Comparison of ENCODE assay signal across 19 mouse cellular contexts in genomic region chr17:34317275-34317674, GRCm38 (mm10). TPM values are rescaled to one million over a fixed set of nuclear protein-coding genes. Genes with fewer than 3 reads are reported as not detected.
"Had no signal": no experiment of that assay in that cellular context is flagged by ENCODE, and none has a peak within 500 bp of the region (broad histone marks: within the 10 kb centered on the region; RNA-seq: fewer than 3 reads in every experiment).

No protein-coding gene starts in this region.

- H3K27ac ChIP-seq: midbrain, embryonic 13.5 days; midbrain, embryonic 15.5 days; neural tube, embryonic 12.5 days had no signal

- H3K9ac ChIP-seq: lung, embryonic 14.5 days; midbrain, embryonic 13.5 days; midbrain, embryonic 15.5 days; neural tube, embryonic 12.5 days had no signal

- H3K9me3 ChIP-seq: megakaryocyte, embryonic 14.5 days; midbrain, embryonic 13.5 days; midbrain, embryonic 15.5 days; neural tube, embryonic 12.5 days had no signal

- DNase-seq: lung, adult 18-20 months; lung, embryonic 14.5 days; lung, postnatal 10 days; lung, postnatal 4 days; right cerebral cortex, postnatal 14 days; thymus, adult 18-20 months; thymus, postnatal 14 days; thymus, postnatal 36 days had no signal

- H3K4me1 ChIP-seq: midbrain, embryonic 13.5 days; midbrain, embryonic 15.5 days; neural tube, embryonic 12.5 days had no signal

- H3K36me3 ChIP-seq: midbrain, embryonic 13.5 days; midbrain, embryonic 15.5 days; neural tube, embryonic 12.5 days had no signal

- H3K27me3 ChIP-seq: midbrain, embryonic 13.5 days; midbrain, embryonic 15.5 days; neural tube, embryonic 12.5 days had no signal

- H3K4me2 ChIP-seq: lung, embryonic 14.5 days; midbrain, embryonic 11.5 days; midbrain, embryonic 13.5 days; midbrain, embryonic 15.5 days; neural tube, embryonic 12.5 days had no signal

- ATAC-seq: midbrain, embryonic 13.5 days; midbrain, embryonic 15.5 days had no signal

- H3K4me3 ChIP-seq: megakaryocyte, embryonic 14.5 days; midbrain, embryonic 13.5 days; midbrain, embryonic 15.5 days; neural tube, embryonic 12.5 days had no signal

RNA-seq across cellular contexts. Expression of gene H2-Eb2, which starts 8.2 kb away (rescaled TPM):
- polyA plus RNA-seq: lung, embryonic 14.5 days; midbrain, embryonic 11.5 days; midbrain, embryonic 13.5 days; neural tube, embryonic 12.5 days; stomach, embryonic 14.5 days; stomach, embryonic 16.5 days had no signal

RNA-seq across cellular contexts. Expression of gene H2-Aa, which starts 29.7 kb away (rescaled TPM):
- polyA plus RNA-seq: midbrain, embryonic 11.5 days had no signal

RNA-seq across cellular contexts. Expression of gene Btnl2, which starts 37.3 kb away (rescaled TPM):
- total RNA-seq: midbrain, postnatal 0 days had no signal
- polyA plus RNA-seq: midbrain, embryonic 13.5 days; midbrain, embryonic 15.5 days; midbrain, postnatal 0 days; neural tube, embryonic 12.5 days; neural tube, embryonic 14.5 days had no signal

RNA-seq across cellular contexts. Expression of gene Btnl1, which starts 59.7 kb away (rescaled TPM):
- total RNA-seq: midbrain, postnatal 0 days; monocyte, adult 5-6 weeks had no signal
- polyA plus RNA-seq: lung, embryonic 14.5 days; lung, embryonic 16.5 days; midbrain, embryonic 11.5 days; midbrain, embryonic 13.5 days; midbrain, embryonic 15.5 days; midbrain, postnatal 0 days; neural tube, embryonic 12.5 days; neural tube, embryonic 14.5 days; stomach, embryonic 14.5 days had no signal
